Mouse (Mus musculus) ES-CJ7 (cell line): ENCODE measurements around the gene Nova2.

Experiments used
- DNase-seq: peaks from one replicate; pipeline ENCODE4 v3.0.0; 2011; ENCODE audit warnings: low read depth, low spot score

The Nova2 gene

GRCm38 (mm10) chr7:18923711-18924191, 1.9 kb upstream of the Nova2 start:
- DNase-seq, result peak; percentile 75

GRCm38 (mm10) chr7:18924321-18924720, 1.4 kb upstream of the Nova2 start:
- no peak for DNase-seq

GRCm38 (mm10) chr7:18926041-18926790, 528 bp downstream of the Nova2 start:
- peak; percentile 78 for DNase-seq

GRCm38 (mm10) chr7:18926911-18927310, 1.2 kb downstream of the Nova2 start:
- DNase-seq, result no peak

GRCm38 (mm10) chr7:18927759-18928158, 2.1 kb downstream of the Nova2 start:
- DNase-seq, result no peak

- DNase-seq, result no peak
Measured at GRCm38 (mm10) chr7:18942376-18942775, 16.7 kb downstream of the Nova2 start.

- DNase-seq, result no peak
Measured at GRCm38 (mm10) chr7:18942815-18943214, 17.1 kb downstream of the Nova2 start.

GRCm38 (mm10) chr7:18948151-18948550, 22.5 kb downstream of the Nova2 start:
- DNase-seq, result peak; percentile 62

GRCm38 (mm10) chr7:18949781-18950522, 24.3 kb downstream of the Nova2 start:
- DNase-seq, result peak; percentile 70

- peak; percentile 81 for DNase-seq
Measured at GRCm38 (mm10) chr7:18950523-18951315, 25.0 kb downstream of the Nova2 start.

GRCm38 (mm10) chr7:18951397-18951796, 25.7 kb downstream of the Nova2 start:
- DNase-seq, result peak; percentile 52

GRCm38 (mm10) chr7:18957569-18958383, 32.1 kb downstream of the Nova2 start:
- DNase-seq, result peak; percentile 42

GRCm38 (mm10) chr7:18958384-18958766, 32.7 kb downstream of the Nova2 start:
- DNase-seq, result no peak

- DNase-seq, result no peak
Measured at GRCm38 (mm10) chr7:18959446-18959845, 33.8 kb downstream of the Nova2 start.

GRCm38 (mm10) chr7:18962171-18962792, 36.6 kb downstream of the Nova2 start:
- DNase-seq, result peak; percentile 41

- DNase-seq, result no peak
Measured at GRCm38 (mm10) chr7:18962795-18963194, 37.1 kb downstream of the Nova2 start.

- no peak for DNase-seq
Measured at GRCm38 (mm10) chr7:18963294-18963843, 37.7 kb downstream of the Nova2 start.

GRCm38 (mm10) chr7:18965312-18965711, 39.6 kb downstream of the Nova2 start:
- DNase-seq, result no peak

- DNase-seq, result no peak
Measured at GRCm38 (mm10) chr7:18967603-18968002, 41.9 kb downstream of the Nova2 start.

- DNase-seq, result no peak
Measured at GRCm38 (mm10) chr7:18970956-18971355, 45.3 kb downstream of the Nova2 start.
